Mouse (Mus musculus) testis, adult 2 months (tissue): ENCODE measurements around the gene Pnpo. TPM values are rescaled to one million over a fixed set of nuclear protein-coding genes. Genes with fewer than 3 reads are reported as not detected.

Source experiments
- H3K27ac ChIP-seq: fragments of 200-500 bp; 2 replicates; pipeline ENCODE4 v1.5.1; 2012; ENCODE audit warnings: low read depth, low read length; ENCODE audit not compliant: control insufficient read depth, insufficient read depth
- H3K27me3 ChIP-seq: fragments of 200-500 bp; 2 replicates; pipeline ENCODE4 v1.6.1; 2012; ENCODE audit warnings: mild to moderate bottlenecking, low read length, moderate library complexity; ENCODE audit not compliant: control insufficient read depth, insufficient read depth
- H3K36me3 ChIP-seq: fragments of 200-500 bp; 2 replicates; pipeline ENCODE4 v1.6.1; 2012; ENCODE audit warnings: mild to moderate bottlenecking, low read length; ENCODE audit not compliant: control insufficient read depth, insufficient read depth
- H3K4me1 ChIP-seq: fragments of 200-500 bp; 2 replicates; pipeline ENCODE4 v1.6.1; 2012; ENCODE audit warnings: low read length; ENCODE audit not compliant: control insufficient read depth, insufficient read depth
- H3K4me3 ChIP-seq: fragments of 200-500 bp; 2 replicates; pipeline ENCODE4 v1.5.1; 2012; ENCODE audit warnings: low read depth, mild to moderate bottlenecking, low read length, moderate library complexity, mixed read lengths; ENCODE audit not compliant: control insufficient read depth
- CTCF ChIP-seq: fragments of 200-500 bp; IDR thresholded peaks from 2 replicates; pipeline ENCODE4 v1.5.1; 2012; ENCODE audit warnings: low read depth, mild to moderate bottlenecking, inconsistent platforms, low read length, moderate library complexity; ENCODE audit not compliant: control insufficient read depth, insufficient read depth, insufficient replicate concordance
- POLR2A ChIP-seq: fragments of 200-500 bp; IDR thresholded peaks from 2 replicates; pipeline ENCODE4 v1.6.1; 2012; ENCODE audit warnings: low read depth, mild to moderate bottlenecking, inconsistent platforms, low read length, moderate library complexity; ENCODE audit not compliant: control insufficient read depth
- polyA plus RNA-seq: library from polyadenylated mRNA; depleted of rRNA; stranded (reverse); fragments of >200 nt; gene quantifications from 2 replicates; pipeline ENCODE4 v1.2.3, GENCODE M21; 2012

Gene Pnpo
- polyA plus RNA-seq, 1 experiment = 3.8 TPM

DNA sequence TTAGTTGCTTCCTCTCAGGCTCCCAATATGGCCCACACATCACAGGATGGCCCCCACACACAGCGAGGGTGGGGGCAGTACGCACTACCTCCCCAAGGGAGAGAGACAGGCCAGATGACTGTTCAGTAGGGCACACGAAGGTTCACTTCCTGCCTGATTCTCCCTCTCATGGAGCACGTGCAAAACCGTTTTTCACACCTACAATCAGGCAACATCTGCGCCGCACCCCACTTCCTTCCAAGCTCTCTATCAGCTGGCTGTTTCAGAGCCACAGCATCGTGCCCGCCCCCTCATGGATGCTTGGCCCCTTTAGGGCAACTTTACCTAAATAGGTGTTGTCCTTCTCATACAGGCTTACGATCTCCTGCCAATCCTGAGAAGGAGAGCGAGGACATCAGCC lies 31.1 kb downstream of the Pnpo start:
- Histone ChIP-seq H3K27me3 (no peaks in the 10 kb centered on the region), H3K4me1 (peaks cover 5% of the 10 kb centered on the region), H3K27ac (no peak overlapping the region), H3K36me3 (peaks cover 3% of the 10 kb centered on the region), H3K4me3 (no peak overlapping the region)
- TF ChIP-seq CTCF (no peak), POLR2A (no peak)

DNA sequence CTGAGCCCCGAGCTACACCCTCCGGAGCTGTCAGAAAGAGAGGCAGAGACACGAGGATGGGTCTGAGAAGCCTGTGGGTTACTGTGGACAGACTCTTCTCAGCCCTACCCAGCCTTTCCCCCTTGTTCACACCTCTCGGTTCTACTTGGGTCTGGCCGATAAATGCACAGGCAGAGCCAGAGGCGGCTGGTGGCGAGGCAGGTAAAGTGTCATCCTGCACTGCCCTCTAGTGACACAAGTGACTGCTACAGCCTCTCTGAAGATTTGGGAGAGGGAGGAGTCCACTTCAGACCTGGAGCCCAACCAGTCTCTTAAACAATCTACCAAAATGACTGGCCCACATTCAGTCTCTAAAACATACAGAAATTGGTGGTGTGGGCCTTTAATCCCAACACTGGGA lies 33.8 kb downstream of the Pnpo start:
- no peak overlapping the region for H3K27ac ChIP-seq
- TF ChIP-seq POLR2A (no peak), CTCF (peak; percentile 59; the same call in 1 of the 2 replicates)
- H3K27me3 ChIP-seq = no peaks in the 10 kb centered on the region
- H3K4me1 ChIP-seq = no peaks in the 10 kb centered on the region
- H3K4me3 ChIP-seq = no peak overlapping the region
- peaks cover 3% of the 10 kb centered on the region for H3K36me3 ChIP-seq

DNA sequence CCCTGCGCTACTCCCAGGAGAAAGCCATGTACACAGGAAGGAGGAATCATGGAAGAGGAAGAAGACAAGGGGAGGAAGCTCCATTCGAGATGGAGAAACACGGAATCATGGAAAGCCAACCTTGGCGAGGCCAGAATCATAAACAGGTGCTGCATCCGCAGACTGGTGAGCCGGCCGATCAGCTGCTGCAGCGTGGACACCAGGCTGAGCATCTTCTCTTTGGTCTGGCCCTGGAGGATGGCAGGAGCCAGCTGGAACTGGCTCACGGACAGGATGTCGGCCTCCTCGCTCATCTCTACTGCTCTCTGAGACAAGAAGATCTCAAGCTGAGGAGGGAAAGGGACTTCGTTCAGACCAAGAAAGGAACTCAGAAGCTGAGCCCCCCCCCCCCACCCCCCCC lies 35.2 kb downstream of the Pnpo start:
- H3K36me3 ChIP-seq = peaks cover 3% of the 10 kb centered on the region

DNA sequence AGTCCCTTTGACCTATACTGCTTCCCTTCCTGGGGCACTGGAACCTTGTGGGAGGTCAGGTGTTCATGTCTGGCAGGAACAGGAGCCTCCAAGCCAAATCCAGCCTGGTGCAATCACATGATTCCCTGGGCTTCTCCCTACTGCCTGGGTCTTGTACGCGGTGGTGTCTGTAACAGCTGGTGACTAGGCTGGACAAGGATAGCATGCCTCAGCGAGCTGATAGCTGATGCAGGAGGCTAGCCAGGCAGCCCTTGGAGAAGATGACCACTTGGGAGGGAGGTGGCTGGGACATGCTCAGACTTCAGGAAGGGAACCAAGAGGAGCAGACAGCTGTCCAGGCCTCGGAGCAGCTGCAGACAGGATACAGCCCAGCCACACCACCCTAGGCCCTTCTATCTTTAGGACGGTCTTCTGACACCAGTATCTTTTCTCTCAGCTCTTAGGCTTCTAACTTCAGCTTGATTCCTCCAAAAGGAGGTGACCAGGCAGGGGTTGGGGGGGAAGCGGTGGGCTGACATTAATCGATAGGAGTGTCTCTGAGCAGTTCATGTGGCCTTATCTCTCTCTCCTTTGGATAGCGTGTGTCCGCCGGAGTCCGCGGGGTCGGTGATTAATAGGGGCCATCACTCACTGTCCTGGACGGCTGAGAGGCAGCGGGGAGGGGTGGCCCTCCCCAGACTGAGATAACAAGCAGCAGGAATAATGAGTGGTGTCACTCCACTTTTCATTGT lies 37.2 kb downstream of the Pnpo start:
- H3K4me1 ChIP-seq = no peaks in the 10 kb centered on the region
- no peaks in the 10 kb centered on the region for H3K27me3 ChIP-seq
- TF ChIP-seq CTCF = no peak
- TF ChIP-seq POLR2A = no peak
- peaks cover 3% of the 10 kb centered on the region for H3K36me3 ChIP-seq
- no peak overlapping the region for H3K27ac ChIP-seq
- H3K4me3 ChIP-seq = no peak overlapping the region

More for the DNA sequence above, 35.2 kb downstream of the Pnpo start:
- H3K4me3 ChIP-seq = no peak overlapping the region
- H3K27ac ChIP-seq = no peak overlapping the region
- no peak for TF ChIP-seq CTCF
- no peak for TF ChIP-seq POLR2A
- no peaks in the 10 kb centered on the region for H3K27me3 ChIP-seq
- no peaks in the 10 kb centered on the region for H3K4me1 ChIP-seq

GRCm38 (mm10) chr11:96902639-96903635 lies 40.8 kb downstream of the Pnpo start:
- Histone ChIP-seq H3K4me3 (no peak overlapping the region), H3K4me1 (peaks cover 5% of the 10 kb centered on the region; the same call in 1 of the 2 replicates), H3K36me3 (no peaks in the 10 kb centered on the region), H3K27me3 (no peaks in the 10 kb centered on the region), H3K27ac (no peak overlapping the region)
- no peak for TF ChIP-seq POLR2A
- no peak for TF ChIP-seq CTCF

DNA sequence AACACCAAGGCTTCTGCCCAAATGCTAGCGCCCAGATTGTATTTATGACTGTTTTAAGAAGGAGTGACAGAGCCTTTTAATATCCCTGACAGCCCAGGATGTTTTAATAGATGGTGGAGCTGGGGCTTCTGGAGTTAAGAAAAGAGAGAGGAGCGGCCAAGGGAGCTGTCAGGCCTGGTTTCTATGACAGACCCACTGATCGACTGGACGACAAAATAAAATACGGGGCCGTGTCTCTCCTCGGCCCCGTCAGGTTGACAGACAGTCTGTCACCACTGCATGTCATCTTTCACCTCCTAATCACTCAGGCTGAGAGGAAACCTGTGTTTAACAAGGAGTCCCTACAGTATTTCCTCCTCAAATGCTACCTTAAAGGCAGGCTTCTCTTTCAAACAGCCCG lies 42.5 kb downstream of the Pnpo start:
- H3K4me1 ChIP-seq = peaks cover 5% of the 10 kb centered on the region; the same call in 1 of the 2 replicates

GRCm38 (mm10) chr11:96899449-96900306 lies 44.1 kb downstream of the Pnpo start:
- no peak overlapping the region for H3K4me3 ChIP-seq
- no peak overlapping the region for H3K27ac ChIP-seq
- H3K36me3 ChIP-seq = no peaks in the 10 kb centered on the region
- no peaks in the 10 kb centered on the region for H3K27me3 ChIP-seq
- H3K4me1 ChIP-seq = peaks cover 5% of the 10 kb centered on the region; the same call in 1 of the 2 replicates
- TF ChIP-seq CTCF = no peak
- no peak for TF ChIP-seq POLR2A

More for the DNA sequence above, 42.5 kb downstream of the Pnpo start:
- Histone ChIP-seq H3K27me3 (no peaks in the 10 kb centered on the region), H3K36me3 (no peaks in the 10 kb centered on the region), H3K4me3 (no peak overlapping the region), H3K27ac (no peak overlapping the region)
- no peak for TF ChIP-seq POLR2A
- TF ChIP-seq CTCF = no peak
